Mouse (Mus musculus) limb, embryonic 14.5 days (tissue): ENCODE results near the gene Lrfn3. TPM values are rescaled to one million over a fixed set of nuclear protein-coding genes. Genes with fewer than 3 reads are reported as not detected.

Source experiments
- ATAC-seq: fragments of 200-750 bp; cut with Nextera tagmentation; 2 replicates; pipeline ENCODE4 v1.8.0; 2017; ENCODE audit warnings: low read depth, moderate number of reproducible peaks, moderate TSS enrichment; ENCODE audit not compliant: low FRiP score
- DNase-seq: peaks from one replicate; pipeline ENCODE4 v3.0.0-alpha.2; 2015; ENCODE audit warnings: low spot score
- H3K27ac ChIP-seq: fragments of 300-500 bp; sonication (generic); replicated peaks from 2 replicates; pipeline ENCODE4 v1.5.1; 2014; ENCODE audit warnings: low read depth, mild to moderate bottlenecking, low read length, moderate library complexity, mixed read lengths
- H3K27me3 ChIP-seq: fragments of 300-500 bp; sonication (generic); 2 replicates; pipeline ENCODE4 v1.6.1; 2014; ENCODE audit warnings: low read length, mixed read lengths; ENCODE audit not compliant: control insufficient read depth, insufficient read depth
- H3K36me3 ChIP-seq: fragments of 300-500 bp; sonication (generic); 2 replicates; pipeline ENCODE4 v1.6.1; 2014; ENCODE audit warnings: mild to moderate bottlenecking, low read length, moderate library complexity, mixed read lengths; ENCODE audit not compliant: control insufficient read depth, insufficient read depth
- H3K4me1 ChIP-seq: fragments of 300-500 bp; sonication (generic); 2 replicates; pipeline ENCODE4 v1.6.1; 2014; ENCODE audit warnings: antibody characterized with exemption, low read length, mixed read lengths; ENCODE audit not compliant: control insufficient read depth, insufficient read depth
- H3K4me2 ChIP-seq: fragments of 300-500 bp; sonication (generic); replicated peaks from 2 replicates; pipeline ENCODE4 v1.6.1; 2014; ENCODE audit warnings: low read depth, mild to moderate bottlenecking, low read length, moderate library complexity; ENCODE audit not compliant: severe bottlenecking
- H3K4me3 ChIP-seq: fragments of 300-500 bp; sonication (generic); replicated peaks from 2 replicates; pipeline ENCODE4 v1.5.1; 2014; ENCODE audit warnings: low read length
- H3K9ac ChIP-seq: fragments of 300-500 bp; sonication (generic); 2 replicates; pipeline ENCODE4 v1.6.1; 2014; ENCODE audit warnings: mild to moderate bottlenecking, low read depth, low read length, moderate library complexity; ENCODE audit not compliant: severe bottlenecking
- H3K9me3 ChIP-seq: fragments of 300-500 bp; sonication (generic); 2 replicates; pipeline ENCODE4 v1.6.1; 2016; ENCODE audit warnings: low read length; ENCODE audit not compliant: control insufficient read depth
- POLR2A ChIP-seq: fragments of 200-500 bp; IDR thresholded peaks from 2 replicates; pipeline ENCODE4 v1.8.0; 2012; ENCODE audit warnings: inconsistent platforms, mild to moderate bottlenecking, moderate library complexity, borderline replicate concordance; ENCODE audit not compliant: insufficient read depth, insufficient read length; ENCODE audit errors: extremely low read depth
- whole genome bisulfite sequencing: fragments of 180-500 bp; shearing (Covaris S2); extraction: QIAGEN DNeasy Blood & Tissue Kit; methylation state at CpG from one replicate; pipeline ENCODE4 v1.1.7; 2014; 5-methylcytosine and 5-hydroxymethylcytosine counted together
- polyA plus RNA-seq, 2 experiments: library from polyadenylated mRNA; depleted of rRNA in 1 of 2; stranded (reverse) in 1 of 2; unstranded in 1 of 2; fragments of >200 nt; fragmentation: Nextera tagmentation in 1 of 2; extraction: Ambion mirVana in 1 of 2; gene quantifications; 2 replicates each; pipeline versions ENCODE4 v1.2.1 to v1.2.3; 2012 to 2014

Gene Lrfn3
- polyA plus RNA-seq, 2 experiments: 6.9 to 11.5 TPM

GRCm38 (mm10) chr7:30339432-30340109 is 23.0 kb downstream of the Lrfn3 start:
- Histone ChIP-seq H3K4me1 (no peaks in the 10 kb centered on the region), H3K9ac (no peak overlapping the region), H3K27me3 (peaks cover 6% of the 10 kb centered on the region; the same call in 1 of the 2 replicates), H3K36me3 (no peaks in the 10 kb centered on the region), H3K27ac (no peak overlapping the region), H3K4me2 (no peak overlapping the region), H3K9me3 (no peaks in the 10 kb centered on the region), H3K4me3 (no peak overlapping the region)
- DNase-seq (no peak), ATAC-seq (no peak)
- WGBS: 78% methylated on average over 5 of the region's 5 CpGs
- no peak for TF ChIP-seq POLR2A

GRCm38 (mm10) chr7:30336384-30336783 is 26.2 kb downstream of the Lrfn3 start:
- H3K4me3 ChIP-seq: no peak overlapping the region
- no peak for TF ChIP-seq POLR2A
- no peak overlapping the region for H3K27ac ChIP-seq
- H3K36me3 ChIP-seq: no peaks in the 10 kb centered on the region
- peaks cover 6% of the 10 kb centered on the region; the same call in 1 of the 2 replicates for H3K27me3 ChIP-seq
- DNase-seq (peak; percentile 90), ATAC-seq (no peak)
- H3K9ac ChIP-seq: no peak overlapping the region
- WGBS: 4% methylated on average over 9 of the region's 9 CpGs
- H3K9me3 ChIP-seq: no peaks in the 10 kb centered on the region
- no peaks in the 10 kb centered on the region for H3K4me1 ChIP-seq
- no peak overlapping the region for H3K4me2 ChIP-seq

- no peak for ATAC-seq
- H3K4me1 ChIP-seq: no peaks in the 10 kb centered on the region
- H3K9me3 ChIP-seq: no peaks in the 10 kb centered on the region
- no peak overlapping the region for H3K9ac ChIP-seq
- peaks cover 6% of the 10 kb centered on the region; the same call in 1 of the 2 replicates for H3K27me3 ChIP-seq
- no peaks in the 10 kb centered on the region for H3K36me3 ChIP-seq
- no peak overlapping the region for H3K27ac ChIP-seq
- no peak overlapping the region for H3K4me3 ChIP-seq
- 75% methylated on average over 6 of the region's 6 CpGs for WGBS
- no peak for DNase-seq
- H3K4me2 ChIP-seq: no peak overlapping the region
- no peak for TF ChIP-seq POLR2A
Observed at GRCm38 (mm10) chr7:30335688-30336087, 26.9 kb downstream of the Lrfn3 start.

- TF ChIP-seq POLR2A: no peak
- peaks cover 6% of the 10 kb centered on the region; the same call in 1 of the 2 replicates for H3K27me3 ChIP-seq
- H3K4me1 ChIP-seq: no peaks in the 10 kb centered on the region
- no peak overlapping the region for H3K4me3 ChIP-seq
- H3K9me3 ChIP-seq: no peaks in the 10 kb centered on the region
- WGBS: 48% methylated on average over 5 of the region's 5 CpGs
- no peak overlapping the region for H3K4me2 ChIP-seq
- ATAC-seq (no peak), DNase-seq (no peak)
- H3K9ac ChIP-seq: no peak overlapping the region
- H3K27ac ChIP-seq: no peak overlapping the region
- no peaks in the 10 kb centered on the region for H3K36me3 ChIP-seq
Observed at GRCm38 (mm10) chr7:30334563-30334962, 28.0 kb downstream of the Lrfn3 start.

GRCm38 (mm10) chr7:30333436-30333835 is 29.1 kb downstream of the Lrfn3 start:
- 30% methylated on average over 4 of the region's 4 CpGs for WGBS
- Histone ChIP-seq H3K4me1 (no peaks in the 10 kb centered on the region), H3K27me3 (peaks cover 6% of the 10 kb centered on the region; the same call in 1 of the 2 replicates), H3K4me3 (no peak overlapping the region), H3K9ac (no peak overlapping the region), H3K9me3 (no peaks in the 10 kb centered on the region), H3K36me3 (no peaks in the 10 kb centered on the region), H3K4me2 (no peak overlapping the region), H3K27ac (no peak overlapping the region)
- no peak for TF ChIP-seq POLR2A
- DNase-seq (peak; percentile 44), ATAC-seq (no peak)
